Comparison of ENCODE assay signal across 24 mouse cellular contexts in the genomic region with DNA sequence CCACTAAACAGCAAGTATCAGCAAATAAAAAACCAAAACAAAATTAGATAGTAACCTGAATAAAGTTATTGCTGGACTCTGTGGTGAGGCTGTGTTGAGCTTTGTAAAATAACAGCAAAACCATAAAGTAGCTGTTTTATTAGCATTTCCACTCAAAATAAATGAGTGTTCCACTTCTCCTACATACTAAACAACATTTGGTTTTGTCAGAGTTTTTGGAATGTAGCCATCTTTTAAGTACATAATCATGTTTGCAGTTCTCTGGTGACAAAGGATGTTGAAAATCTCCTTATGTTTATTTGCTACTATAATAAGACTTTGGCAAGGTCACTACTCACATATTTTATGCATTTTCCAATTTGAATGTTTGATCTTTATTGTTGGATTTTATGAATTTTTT.
DNase-seq lines count a peak whose midpoint lies in the region; ATAC-seq and TF ChIP-seq lines count a peak whose summit lies in the region.
"Had no signal": no experiment of that assay in that cellular context is flagged by ENCODE, and none has a peak within 500 bp of the region (broad histone marks: within the 10 kb centered on the region; RNA-seq: fewer than 3 reads in every experiment).

No protein-coding gene starts in this region.

- H3K4me1 ChIP-seq in forebrain, embryonic 14.5 days (ENCODE audit: control insufficient read depth, insufficient read depth, low read length) = no peaks in the 10 kb centered on the region
- H3K4me1 ChIP-seq in forebrain, embryonic 13.5 days = no peaks in the 10 kb centered on the region
- H3K4me1 ChIP-seq in lung, embryonic 14.5 days (ENCODE audit: insufficient read depth) = no peaks in the 10 kb centered on the region
- no peaks in the 10 kb centered on the region for H3K4me1 ChIP-seq in lung, postnatal 0 days (ENCODE audit: insufficient read depth, low read depth, low read length)
- H3K4me1 ChIP-seq in midbrain, embryonic 16.5 days (ENCODE audit: control insufficient read depth, insufficient read depth, low read length) = no peaks in the 10 kb centered on the region
- H3K4me1 ChIP-seq: embryonic facial prominence, embryonic 10.5 days; embryonic facial prominence, embryonic 12.5 days; forebrain, embryonic 15.5 days had no signal

- DNase-seq in forebrain, embryonic 14.5 days (ENCODE audit: low spot score) = peak; percentile 35
- peak; percentile 64 for DNase-seq in lung, embryonic 14.5 days
- no peak for DNase-seq in lung, postnatal 25 days (ENCODE audit: low spot score)
- DNase-seq in lung, postnatal 0 days (ENCODE audit: low spot score) = peak; percentile 50
- DNase-seq in lung, adult 18-20 months = no peak
- DNase-seq: adrenal gland, adult 8-10 months; adrenal gland, postnatal 14 days; adrenal gland, postnatal 36 days; B cell, adult 2 months; cerebellum, adult 11-12 months; cerebellum, adult 2 months; cerebellum, adult 9-10 months; cerebellum, postnatal 10 days; cerebellum, postnatal 25 days; forebrain, postnatal 0 days had no signal

- H3K9me3 ChIP-seq in forebrain, embryonic 14.5 days (replicated peaks; ENCODE audit: control insufficient read depth, low read length) = no peaks in the 10 kb centered on the region
- no peaks in the 10 kb centered on the region for H3K9me3 ChIP-seq in forebrain, embryonic 13.5 days (replicated peaks)
- H3K9me3 ChIP-seq in lung, embryonic 14.5 days (ENCODE audit: low read depth, low read length) = no peaks in the 10 kb centered on the region
- H3K9me3 ChIP-seq in lung, postnatal 0 days (ENCODE audit: low read length) = no peaks in the 10 kb centered on the region
- no peaks in the 10 kb centered on the region for H3K9me3 ChIP-seq in midbrain, embryonic 16.5 days (replicated peaks; ENCODE audit: control insufficient read depth, low read length, poor library complexity, severe bottlenecking)
- H3K9me3 ChIP-seq: embryonic facial prominence, embryonic 10.5 days; embryonic facial prominence, embryonic 12.5 days; forebrain, embryonic 15.5 days; G1E had no signal

- H3K4me3 ChIP-seq in forebrain, embryonic 14.5 days (ENCODE audit: low read depth, low read length) = no peak overlapping the region
- H3K4me3 ChIP-seq in forebrain, embryonic 13.5 days = no peak overlapping the region
- H3K4me3 ChIP-seq in lung, embryonic 14.5 days (ENCODE audit: low read depth, low read length) = no peak overlapping the region
- no peak overlapping the region for H3K4me3 ChIP-seq in lung, postnatal 0 days (ENCODE audit: low read depth, low read length)
- no peak overlapping the region for H3K4me3 ChIP-seq in midbrain, embryonic 16.5 days (ENCODE audit: low read depth, low read length)
- H3K4me3 ChIP-seq: embryonic facial prominence, embryonic 10.5 days; embryonic facial prominence, embryonic 12.5 days; forebrain, embryonic 15.5 days had no signal

- TF ChIP-seq EP300 in lung, postnatal 0 days (IDR thresholded peaks at IDR 0.05) = no peak

- H3K9ac ChIP-seq in forebrain, embryonic 14.5 days (ENCODE audit: low read length) = no peak overlapping the region
- H3K9ac ChIP-seq in forebrain, embryonic 13.5 days = no peak overlapping the region
- H3K9ac ChIP-seq in lung, embryonic 14.5 days = no peak overlapping the region
- no peak overlapping the region for H3K9ac ChIP-seq in lung, postnatal 0 days (replicated peaks; ENCODE audit: low read depth)
- H3K9ac ChIP-seq in midbrain, embryonic 16.5 days (ENCODE audit: low read depth, low read length) = no peak overlapping the region
- H3K9ac ChIP-seq: embryonic facial prominence, embryonic 12.5 days; forebrain, embryonic 15.5 days; forebrain, postnatal 0 days had no signal

- no peak for ATAC-seq in forebrain, embryonic 14.5 days
- no peak for ATAC-seq in forebrain, embryonic 13.5 days
- ATAC-seq in lung, embryonic 14.5 days (ENCODE audit: insufficient read depth) = no peak
- ATAC-seq in lung, postnatal 0 days = no peak
- no peak for ATAC-seq in midbrain, embryonic 16.5 days
- ATAC-seq: activated CD4-positive, CD25-positive, alpha-beta regulatory T cell, adult 4 months; CD4-positive, CD25-positive, alpha-beta regulatory T cell, adult 4 months; forebrain, embryonic 15.5 days; forebrain, postnatal 0 days; Patski had no signal

- H3K27me3 ChIP-seq in forebrain, embryonic 14.5 days (replicated peaks; ENCODE audit: control insufficient read depth, insufficient read depth, low read length) = no peaks in the 10 kb centered on the region
- H3K27me3 ChIP-seq in forebrain, embryonic 13.5 days = no peaks in the 10 kb centered on the region
- no peaks in the 10 kb centered on the region for H3K27me3 ChIP-seq in lung, embryonic 14.5 days (ENCODE audit: insufficient read depth, low read length)
- H3K27me3 ChIP-seq in lung, postnatal 0 days (replicated peaks; ENCODE audit: insufficient read depth, low read length) = no peaks in the 10 kb centered on the region
- H3K27me3 ChIP-seq in midbrain, embryonic 16.5 days (ENCODE audit: control insufficient read depth, insufficient read depth, low read depth, low read length) = no peaks in the 10 kb centered on the region
- H3K27me3 ChIP-seq: embryonic facial prominence, embryonic 12.5 days; forebrain, embryonic 15.5 days; Patski had no signal

- H3K36me3 ChIP-seq in forebrain, embryonic 14.5 days (ENCODE audit: control insufficient read depth, insufficient read depth, low read length) = no peaks in the 10 kb centered on the region
- no peaks in the 10 kb centered on the region for H3K36me3 ChIP-seq in forebrain, embryonic 13.5 days (ENCODE audit: poor library complexity, severe bottlenecking)
- H3K36me3 ChIP-seq in lung, embryonic 14.5 days (ENCODE audit: insufficient read depth) = no peaks in the 10 kb centered on the region
- H3K36me3 ChIP-seq in lung, postnatal 0 days (ENCODE audit: insufficient read depth, low read length) = no peaks in the 10 kb centered on the region
- no peaks in the 10 kb centered on the region for H3K36me3 ChIP-seq in midbrain, embryonic 16.5 days (ENCODE audit: control insufficient read depth, insufficient read depth, low read length)
- H3K36me3 ChIP-seq: embryonic facial prominence, embryonic 10.5 days; embryonic facial prominence, embryonic 12.5 days; forebrain, embryonic 15.5 days; G1E had no signal

- TF ChIP-seq CTCF in lung, embryonic 14.5 days (IDR thresholded peaks at IDR 0.05; ENCODE audit: low read depth) = no peak
- no peak for TF ChIP-seq CTCF in lung, postnatal 0 days (IDR thresholded peaks at IDR 0.05)

- no peak overlapping the region for H3K4me2 ChIP-seq in forebrain, embryonic 14.5 days (ENCODE audit: low read length)
- no peak overlapping the region for H3K4me2 ChIP-seq in forebrain, embryonic 13.5 days
- H3K4me2 ChIP-seq in lung, embryonic 14.5 days = no peak overlapping the region
- H3K4me2 ChIP-seq in lung, postnatal 0 days (replicated peaks; ENCODE audit: low read depth, low read length) = no peak overlapping the region
- H3K4me2 ChIP-seq in midbrain, embryonic 16.5 days (ENCODE audit: low read length) = no peak overlapping the region
- H3K4me2 ChIP-seq: embryonic facial prominence, embryonic 12.5 days; forebrain, embryonic 15.5 days had no signal

- H3K27ac ChIP-seq in forebrain, embryonic 14.5 days (ENCODE audit: low read depth, low read length) = no peak overlapping the region
- no peak overlapping the region for H3K27ac ChIP-seq in forebrain, embryonic 13.5 days
- H3K27ac ChIP-seq in lung, embryonic 14.5 days (ENCODE audit: low read depth) = no peak overlapping the region
- no peak overlapping the region for H3K27ac ChIP-seq in lung, postnatal 0 days (ENCODE audit: low read length)
- H3K27ac ChIP-seq in midbrain, embryonic 16.5 days (ENCODE audit: low read length) = no peak overlapping the region
- H3K27ac ChIP-seq: embryonic facial prominence, embryonic 10.5 days; embryonic facial prominence, embryonic 12.5 days; forebrain, embryonic 15.5 days had no signal

Comparison
In these comparisons a context has a peak if more than half of its experiments do, and no peak if none do; other contexts are left out.
1. DNase-seq: peak in forebrain, embryonic 14.5 days (single experiment), lung, embryonic 14.5 days (single experiment) and lung, postnatal 0 days (single experiment); none in lung, postnatal 25 days (single experiment) and lung, adult 18-20 months (0 of 2).